Mouse (Mus musculus) midbrain, postnatal 0 days (tissue): ENCODE measurements at regions not wholly inside any gene's neighbourhood (a gene's known extent, or its start where the extent isn't known, plus 50 kb on each side); places are given as distances from the start of the nearest gene placed in this dataset.

ENCODE experiments used
- ATAC-seq: fragments of 200-750 bp; cut with Nextera tagmentation; 2 replicates; pipeline ENCODE4 v1.8.0; 2017; ENCODE audit warnings: moderate number of reproducible peaks, mild to moderate bottlenecking, moderate TSS enrichment, moderate library complexity; ENCODE audit not compliant: low FRiP score
- DNase-seq: peaks from one replicate; pipeline ENCODE4 v3.0.0-alpha.2; 2015; ENCODE audit warnings: low spot score
- H3K27ac ChIP-seq: fragments of 300-500 bp; sonication (generic); 2 replicates; pipeline ENCODE4 v1.5.1; 2014; ENCODE audit warnings: low read depth, mild to moderate bottlenecking, low read length, mixed read lengths
- H3K27me3 ChIP-seq: fragments of 300-500 bp; sonication (generic); 2 replicates; pipeline ENCODE4 v1.6.1; 2014; ENCODE audit warnings: low read length, control low read depth, mixed read lengths; ENCODE audit not compliant: insufficient read depth
- H3K36me3 ChIP-seq: fragments of 300-500 bp; sonication (generic); 2 replicates; pipeline ENCODE4 v1.6.1; 2014; ENCODE audit warnings: low read length, control low read depth, mixed read lengths; ENCODE audit not compliant: insufficient read depth
- H3K4me1 ChIP-seq: fragments of 300-500 bp; sonication (generic); 2 replicates; pipeline ENCODE4 v1.6.1; 2014; ENCODE audit warnings: mild to moderate bottlenecking, control low read depth, antibody characterized with exemption, low read length, mixed read lengths; ENCODE audit not compliant: insufficient read depth
- H3K4me2 ChIP-seq: fragments of 300-500 bp; sonication (generic); 2 replicates; pipeline ENCODE4 v1.6.1; 2014; ENCODE audit warnings: low read depth, mild to moderate bottlenecking, low read length, mixed read lengths; ENCODE audit not compliant: poor library complexity, severe bottlenecking
- H3K4me3 ChIP-seq: fragments of 300-500 bp; sonication (generic); 2 replicates; pipeline ENCODE4 v1.5.1; 2014; ENCODE audit warnings: low read depth, mild to moderate bottlenecking, low read length, moderate library complexity
- H3K9ac ChIP-seq: fragments of 300-500 bp; sonication (generic); replicated peaks from 2 replicates; pipeline ENCODE4 v1.6.1; 2014; ENCODE audit warnings: mild to moderate bottlenecking, low read length, moderate library complexity, mixed read lengths; ENCODE audit not compliant: poor library complexity, severe bottlenecking
- H3K9me3 ChIP-seq: fragments of 300-500 bp; sonication (generic); 2 replicates; pipeline ENCODE4 v1.6.1; 2016; ENCODE audit warnings: low read length, control low read depth
- CTCF ChIP-seq: IDR thresholded peaks from 2 replicates; pipeline ENCODE4 v1.5.1; 2016; ENCODE audit warnings: antibody characterized with exemption, mild to moderate bottlenecking
- WGBS: fragments of 180-500 bp; shearing (Covaris S2); extraction: QIAGEN DNeasy Blood & Tissue Kit; methylation state at CpG from one replicate; pipeline ENCODE4 v1.1.7; 2014; 5-methylcytosine and 5-hydroxymethylcytosine counted together

DNA sequence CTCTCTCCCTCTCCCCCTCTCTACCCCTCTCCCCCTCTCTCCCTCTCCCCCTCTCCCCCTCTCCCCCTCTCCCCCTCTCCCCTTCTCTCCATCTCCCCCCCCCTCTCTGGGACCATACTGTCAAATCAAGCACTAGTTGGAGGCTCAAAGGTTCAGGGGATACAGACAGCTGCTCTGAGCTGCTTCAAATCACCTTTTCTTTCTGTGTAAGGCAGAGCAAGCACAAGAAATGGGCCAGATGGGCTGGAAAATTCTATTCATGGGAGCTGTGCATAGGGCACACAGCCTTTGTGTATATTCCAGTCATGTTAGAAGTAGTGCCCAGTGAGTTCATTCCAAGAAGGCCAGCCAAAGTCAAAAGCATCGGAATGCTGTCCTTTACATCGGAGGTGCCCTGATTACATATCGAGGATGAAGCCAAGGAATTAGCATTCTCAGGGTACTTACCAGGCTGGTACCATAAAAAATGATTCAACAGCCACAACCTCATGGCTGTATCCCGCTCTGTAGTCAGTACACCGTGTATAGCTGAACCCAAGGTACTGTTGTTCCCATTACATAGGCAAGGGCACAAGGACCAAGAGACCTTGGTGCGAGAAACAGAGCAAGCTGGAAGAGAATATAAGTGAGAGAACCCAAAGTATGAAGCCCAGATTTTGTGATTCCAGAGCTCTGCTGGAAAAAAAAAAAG, 381.9 kb upstream of the Rack1 start:
- TF ChIP-seq CTCF: no peak
- 81% methylated on average over 6 of the region's 6 CpGs for WGBS
- ATAC-seq (no peak), DNase-seq (no peak)
- H3K27ac ChIP-seq: no peak overlapping the region
- H3K4me3 ChIP-seq: no peak overlapping the region
- H3K36me3 ChIP-seq: no peaks in the 10 kb centered on the region
- H3K4me2 ChIP-seq: no peak overlapping the region
- H3K27me3 ChIP-seq: no peaks in the 10 kb centered on the region
- H3K9me3 ChIP-seq: no peaks in the 10 kb centered on the region
- H3K4me1 ChIP-seq: no peaks in the 10 kb centered on the region
- H3K9ac ChIP-seq: no peak overlapping the region

DNA sequence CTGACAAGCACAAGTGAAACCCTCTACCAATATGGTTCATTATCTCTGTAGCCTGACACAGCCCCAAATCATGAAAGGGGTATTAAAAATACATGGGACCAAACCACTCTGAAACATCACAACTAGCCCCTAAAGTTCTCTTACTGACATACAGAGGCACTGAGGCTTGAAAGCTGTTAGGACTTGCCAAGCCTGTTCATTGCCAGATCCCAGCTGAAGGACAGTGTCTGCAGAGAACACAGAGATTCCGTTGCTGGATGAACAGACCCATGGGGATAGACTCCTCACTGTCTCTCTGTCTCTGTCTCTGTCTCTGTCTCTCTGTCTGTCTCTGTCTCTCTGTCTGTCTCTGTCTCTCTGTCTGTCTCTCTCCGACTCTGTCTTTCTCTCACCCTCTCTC, 382.5 kb upstream of the Rack1 start:
- Histone ChIP-seq H3K4me1 (no peaks in the 10 kb centered on the region), H3K27me3 (no peaks in the 10 kb centered on the region), H3K36me3 (no peaks in the 10 kb centered on the region), H3K4me3 (no peak overlapping the region), H3K27ac (no peak overlapping the region), H3K9me3 (no peaks in the 10 kb centered on the region), H3K4me2 (no peak overlapping the region), H3K9ac (no peak overlapping the region)
- DNase-seq (peak; percentile 10), ATAC-seq (no peak)
- 78% methylated on average over 2 of the region's 2 CpGs for WGBS
- TF ChIP-seq CTCF: no peak

DNA sequence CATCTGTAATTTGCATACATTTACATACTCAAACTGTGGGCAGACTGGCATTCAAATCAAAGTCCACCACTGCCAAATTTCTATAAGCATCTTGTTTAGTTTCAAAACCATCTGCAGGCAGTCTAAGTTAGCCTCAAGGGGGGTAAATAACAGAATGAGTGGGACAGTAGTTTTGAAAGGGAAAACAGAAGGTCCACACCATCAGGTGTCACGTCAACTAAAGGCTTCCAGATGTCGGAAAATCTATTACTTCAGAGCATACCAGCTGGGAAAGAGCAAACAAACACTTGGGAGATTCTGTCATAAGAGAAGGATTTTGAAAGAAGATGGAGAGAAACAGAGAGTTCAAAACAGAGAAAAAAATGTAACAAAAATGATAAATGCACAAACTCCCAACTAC, 402.1 kb upstream of the Rack1 start:
- ATAC-seq: no peak
- Histone ChIP-seq H3K4me2 (no peak overlapping the region), H3K4me3 (no peak overlapping the region), H3K9ac (no peak overlapping the region), H3K36me3 (no peaks in the 10 kb centered on the region), H3K27me3 (no peaks in the 10 kb centered on the region), H3K27ac (no peak overlapping the region), H3K4me1 (no peaks in the 10 kb centered on the region), H3K9me3 (no peaks in the 10 kb centered on the region)
- DNase-seq: no peak
- 82% methylated on average over 2 of the region's 2 CpGs for WGBS
- no peak for TF ChIP-seq CTCF

DNA sequence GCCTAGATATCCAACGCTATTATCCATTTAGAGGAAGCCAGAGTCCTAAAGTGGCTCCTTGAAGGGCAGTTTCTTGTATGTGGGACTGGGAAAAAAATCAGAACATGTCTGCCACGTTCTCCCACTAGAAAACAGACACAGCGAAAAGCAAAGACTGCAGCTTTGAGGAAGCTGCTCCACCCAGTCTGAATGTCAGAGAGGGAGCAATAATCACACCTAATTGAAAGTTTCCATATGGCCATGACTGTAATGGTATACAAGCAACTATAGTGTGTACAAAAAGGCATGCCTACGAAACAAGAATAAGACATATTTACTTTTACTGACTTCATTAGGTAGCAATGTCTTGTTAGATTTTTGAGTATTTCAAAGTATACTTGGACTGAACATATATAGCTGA, 392.7 kb upstream of the Sgcd start:
- no peak for DNase-seq
- TF ChIP-seq CTCF: no peak
- H3K9ac ChIP-seq: no peak overlapping the region

DNA sequence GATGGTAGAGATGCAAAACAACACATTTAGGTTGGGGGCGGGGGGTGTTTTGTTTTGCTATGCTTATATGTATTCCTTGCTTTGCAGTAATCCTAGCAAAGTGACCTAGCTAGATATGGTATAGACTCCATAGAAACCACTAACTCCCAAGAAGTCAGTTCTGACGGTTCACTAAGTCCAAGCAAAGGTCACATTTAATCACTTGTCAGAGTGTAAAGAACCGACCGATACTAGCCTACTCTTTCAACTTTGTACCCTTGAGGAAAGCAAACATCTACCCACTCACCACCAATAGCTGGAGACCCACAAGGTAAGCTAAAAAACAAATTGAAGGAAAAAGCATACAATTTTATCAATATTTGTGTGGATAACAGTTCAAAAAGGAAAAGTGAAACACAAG, 389.3 kb upstream of the Sgcd start:
- ATAC-seq (no peak), DNase-seq (no peak)
- Histone ChIP-seq H3K36me3 (no peaks in the 10 kb centered on the region), H3K4me3 (no peak overlapping the region), H3K9ac (no peak overlapping the region), H3K27ac (no peak overlapping the region), H3K9me3 (no peaks in the 10 kb centered on the region), H3K4me2 (no peak overlapping the region), H3K4me1 (no peaks in the 10 kb centered on the region), H3K27me3 (no peaks in the 10 kb centered on the region)
- WGBS: 64% methylated on average over 4 of the region's 4 CpGs
- TF ChIP-seq CTCF: no peak

More for the DNA sequence above, 392.7 kb upstream of the Sgcd start:
- Histone ChIP-seq H3K9me3 (no peaks in the 10 kb centered on the region), H3K4me1 (no peaks in the 10 kb centered on the region), H3K4me2 (no peak overlapping the region), H3K27me3 (no peaks in the 10 kb centered on the region), H3K36me3 (no peaks in the 10 kb centered on the region), H3K27ac (no peak overlapping the region), H3K4me3 (no peak overlapping the region)
- 82% methylated on average over 4 of the region's 4 CpGs for WGBS
- ATAC-seq: no peak

DNA sequence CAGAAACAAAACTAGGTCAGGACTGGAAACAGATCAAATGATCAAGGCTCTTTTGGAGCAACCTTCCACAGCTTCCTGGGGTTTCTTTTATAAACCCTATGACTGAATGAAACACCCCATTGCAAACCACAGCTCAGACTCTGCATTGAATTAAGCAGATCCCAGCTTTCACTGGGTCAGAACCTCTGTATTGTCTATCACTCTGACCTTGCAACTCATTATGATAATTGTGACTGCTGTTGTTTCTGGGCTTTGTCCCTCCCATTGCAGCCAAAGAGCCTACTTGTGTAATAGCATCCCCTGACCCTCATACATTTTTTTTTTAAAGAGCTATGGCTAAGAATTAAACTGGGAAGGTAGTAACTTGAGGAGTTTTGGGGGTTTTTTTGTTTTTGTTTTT, 388.5 kb upstream of the Sgcd start:
- Histone ChIP-seq H3K9me3 (no peaks in the 10 kb centered on the region), H3K9ac (no peak overlapping the region), H3K4me3 (no peak overlapping the region), H3K4me1 (no peaks in the 10 kb centered on the region), H3K36me3 (no peaks in the 10 kb centered on the region), H3K27me3 (no peaks in the 10 kb centered on the region), H3K27ac (no peak overlapping the region), H3K4me2 (no peak overlapping the region)
- DNase-seq (no peak), ATAC-seq (no peak)
- no peak for TF ChIP-seq CTCF
